Mouse (Mus musculus): ENCODE results near the gene Tbc1d22a. TPM values are rescaled to one million over a fixed set of nuclear protein-coding genes. Genes with fewer than 3 reads are reported as not detected.

Gene Tbc1d22a
- polyA plus RNA-seq, 1 experiment from 2014 or later = 12.5 TPM

- Histone ChIP-seq H3K4me2 (ENCODE audit: low read depth, low read length) (no peak overlapping the region), H3K27me3 (replicated peaks; ENCODE audit: control insufficient read depth, insufficient read depth, low read length) (no peaks in the 10 kb centered on the region), H3K9me3 (ENCODE audit: control insufficient read depth, low read length) (no peaks in the 10 kb centered on the region), H3K9ac (ENCODE audit: low read depth, low read length) (no peak overlapping the region), H3K36me3 (ENCODE audit: control insufficient read depth, insufficient read depth, low read length) (no peaks in the 10 kb centered on the region), H3K4me3 (ENCODE audit: low read length) (no peak overlapping the region), H3K4me1 (ENCODE audit: control insufficient read depth, insufficient read depth, low read length) (no peaks in the 10 kb centered on the region), H3K27ac (ENCODE audit: low read length) (no peak overlapping the region)
- no peak for ATAC-seq
- 67% methylated on average over 8 of the region's 8 CpGs for WGBS
These were observed 117.4 kb downstream of the Tbc1d22a start for GRCm38 (mm10) chr15:86331501-86332245.

DNA sequence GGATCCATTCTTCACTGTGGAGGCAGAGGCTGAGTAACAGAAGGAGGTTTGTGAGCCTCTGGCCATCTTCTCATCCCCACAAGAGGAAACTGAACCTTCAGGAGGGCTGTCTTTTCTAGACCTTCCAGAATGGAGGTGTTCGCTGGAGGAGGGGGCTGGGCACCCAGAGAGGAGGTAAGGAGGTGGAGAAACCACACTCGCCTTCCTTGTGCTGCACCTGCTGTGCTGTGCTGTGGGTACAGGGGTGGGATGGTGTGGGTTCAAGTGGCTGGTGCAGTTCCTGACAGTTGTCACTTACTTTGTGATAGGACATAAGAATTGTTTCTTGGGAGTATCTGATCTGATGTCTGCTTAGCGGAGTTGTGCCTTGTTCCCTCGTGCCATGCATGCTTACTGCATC is 118.9 kb downstream of the Tbc1d22a start:
- H3K4me3 ChIP-seq (ENCODE audit: low read length) = no peak overlapping the region
- no peak overlapping the region for H3K27ac ChIP-seq (ENCODE audit: low read length)
- no peak for ATAC-seq
- H3K27me3 ChIP-seq (replicated peaks; ENCODE audit: control insufficient read depth, insufficient read depth, low read length) = no peaks in the 10 kb centered on the region
- no peaks in the 10 kb centered on the region for H3K4me1 ChIP-seq (ENCODE audit: control insufficient read depth, insufficient read depth, low read length)
- H3K9me3 ChIP-seq (ENCODE audit: control insufficient read depth, low read length) = no peaks in the 10 kb centered on the region
- WGBS = 94% methylated on average over 4 of the region's 4 CpGs
- H3K9ac ChIP-seq (ENCODE audit: low read depth, low read length) = no peak overlapping the region
- H3K36me3 ChIP-seq (ENCODE audit: control insufficient read depth, insufficient read depth, low read length) = no peaks in the 10 kb centered on the region
- H3K4me2 ChIP-seq (ENCODE audit: low read depth, low read length) = no peak overlapping the region

GRCm38 (mm10) chr15:86333606-86334005 is 119.3 kb downstream of the Tbc1d22a start:
- no peak for ATAC-seq
- Histone ChIP-seq H3K27me3 (replicated peaks; ENCODE audit: control insufficient read depth, insufficient read depth, low read length) (no peaks in the 10 kb centered on the region), H3K4me1 (ENCODE audit: control insufficient read depth, insufficient read depth, low read length) (no peaks in the 10 kb centered on the region), H3K9me3 (ENCODE audit: control insufficient read depth, low read length) (no peaks in the 10 kb centered on the region), H3K9ac (ENCODE audit: low read depth, low read length) (no peak overlapping the region), H3K4me2 (ENCODE audit: low read depth, low read length) (no peak overlapping the region), H3K27ac (ENCODE audit: low read length) (no peak overlapping the region), H3K4me3 (ENCODE audit: low read length) (no peak overlapping the region), H3K36me3 (ENCODE audit: control insufficient read depth, insufficient read depth, low read length) (no peaks in the 10 kb centered on the region)
- 81% methylated on average over 2 of the region's 2 CpGs for WGBS

DNA sequence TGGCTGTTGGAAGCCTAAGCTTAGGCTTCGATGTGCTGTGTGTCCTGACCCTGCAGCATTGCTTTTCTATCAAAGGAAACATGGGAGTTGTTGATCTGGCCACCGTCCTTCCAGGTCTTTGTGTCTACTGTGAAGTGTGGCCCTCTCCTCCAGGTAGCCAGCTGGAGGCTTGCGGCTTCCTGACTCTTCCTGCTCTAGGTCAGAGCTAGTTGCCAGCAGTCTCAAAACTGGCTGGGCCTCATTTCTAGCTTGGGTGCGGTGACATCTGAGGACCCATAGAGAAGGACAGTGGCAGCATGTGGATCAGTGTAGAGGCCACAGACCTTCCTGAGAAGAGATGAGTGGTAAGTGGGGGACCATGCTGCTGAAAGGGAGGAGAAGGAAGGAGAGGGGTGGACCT is 120.0 kb downstream of the Tbc1d22a start:
- 91% methylated on average over 4 of the region's 4 CpGs for WGBS
- ATAC-seq = no peak
- H3K4me2 ChIP-seq (ENCODE audit: low read depth, low read length) = no peak overlapping the region
- no peak overlapping the region for H3K9ac ChIP-seq (ENCODE audit: low read depth, low read length)
- no peak overlapping the region for H3K27ac ChIP-seq (ENCODE audit: low read length)
- H3K4me1 ChIP-seq (ENCODE audit: control insufficient read depth, insufficient read depth, low read length) = no peaks in the 10 kb centered on the region
- no peaks in the 10 kb centered on the region for H3K36me3 ChIP-seq (ENCODE audit: control insufficient read depth, insufficient read depth, low read length)
- no peaks in the 10 kb centered on the region for H3K27me3 ChIP-seq (replicated peaks; ENCODE audit: control insufficient read depth, insufficient read depth, low read length)
- no peak overlapping the region for H3K4me3 ChIP-seq (ENCODE audit: low read length)
- H3K9me3 ChIP-seq (ENCODE audit: control insufficient read depth, low read length) = no peaks in the 10 kb centered on the region

DNA sequence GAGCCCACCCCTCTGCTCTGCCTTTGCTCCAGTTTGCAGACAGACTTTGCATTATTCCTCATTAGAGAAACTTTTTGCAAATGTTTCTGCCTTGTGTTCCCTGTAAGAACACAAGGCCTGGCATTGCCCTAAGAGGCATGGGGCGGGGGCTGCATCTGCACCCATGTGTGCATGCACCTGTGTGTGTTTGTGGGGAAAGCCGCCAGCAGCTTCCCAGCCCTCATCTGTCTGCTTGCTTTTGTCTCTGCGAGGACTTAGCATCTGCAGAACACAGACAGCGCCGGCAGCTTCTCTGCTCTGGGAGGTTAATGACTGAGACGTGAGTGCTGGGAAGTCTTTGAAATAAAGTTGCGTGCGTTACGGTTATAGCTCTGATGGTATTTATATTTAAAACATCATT is 120.5 kb downstream of the Tbc1d22a start:
- no peaks in the 10 kb centered on the region for H3K27me3 ChIP-seq (replicated peaks; ENCODE audit: control insufficient read depth, insufficient read depth, low read length)
- H3K36me3 ChIP-seq (ENCODE audit: control insufficient read depth, insufficient read depth, low read length) = no peaks in the 10 kb centered on the region
- no peak overlapping the region for H3K4me3 ChIP-seq (ENCODE audit: low read length)
- no peak overlapping the region for H3K4me2 ChIP-seq (ENCODE audit: low read depth, low read length)
- 78% methylated on average over 9 of the region's 9 CpGs for WGBS
- no peak for ATAC-seq
- no peaks in the 10 kb centered on the region for H3K9me3 ChIP-seq (ENCODE audit: control insufficient read depth, low read length)
- no peak overlapping the region for H3K9ac ChIP-seq (ENCODE audit: low read depth, low read length)
- H3K4me1 ChIP-seq (ENCODE audit: control insufficient read depth, insufficient read depth, low read length) = no peaks in the 10 kb centered on the region
- no peak overlapping the region for H3K27ac ChIP-seq (ENCODE audit: low read length)

- WGBS = 85% methylated on average over 1 of the region's 1 CpGs
These were observed 121.5 kb downstream of the Tbc1d22a start for GRCm38 (mm10) chr15:86335781-86336180.

DNA sequence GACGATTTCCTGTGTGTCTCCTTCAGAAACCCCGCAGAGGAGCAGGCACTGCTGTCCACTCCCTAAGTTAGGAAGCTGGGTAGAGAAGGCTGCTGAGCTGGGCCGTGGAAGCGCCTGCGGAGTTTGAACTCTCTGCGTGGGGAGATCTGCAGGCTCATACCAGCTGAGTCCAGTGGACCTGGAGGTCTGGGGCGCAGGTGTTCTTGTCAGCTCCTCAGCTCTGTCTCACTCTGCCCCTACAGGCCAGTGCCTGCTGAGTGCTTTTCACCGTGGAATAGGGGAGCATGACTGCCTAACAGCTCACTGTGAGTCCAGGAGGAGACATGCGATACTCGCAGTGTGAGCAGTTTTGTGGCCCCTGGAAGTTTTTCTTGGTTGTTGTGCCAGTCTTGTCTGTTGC is 123.5 kb downstream of the Tbc1d22a start:
- H3K27ac ChIP-seq (ENCODE audit: low read length) = no peak overlapping the region
- no peaks in the 10 kb centered on the region for H3K9me3 ChIP-seq (ENCODE audit: control insufficient read depth, low read length)
- no peak overlapping the region for H3K4me2 ChIP-seq (ENCODE audit: low read depth, low read length)
- H3K27me3 ChIP-seq (replicated peaks; ENCODE audit: control insufficient read depth, insufficient read depth, low read length) = no peaks in the 10 kb centered on the region
- no peaks in the 10 kb centered on the region for H3K36me3 ChIP-seq (ENCODE audit: control insufficient read depth, insufficient read depth, low read length)
- H3K4me3 ChIP-seq (ENCODE audit: low read length) = no peak overlapping the region
- ATAC-seq = no peak
- WGBS = 84% methylated on average over 10 of the region's 10 CpGs
- H3K4me1 ChIP-seq (ENCODE audit: control insufficient read depth, insufficient read depth, low read length) = no peaks in the 10 kb centered on the region
- H3K9ac ChIP-seq (ENCODE audit: low read depth, low read length) = no peak overlapping the region

More at GRCm38 (mm10) chr15:86335781-86336180, 121.5 kb downstream of the Tbc1d22a start:
- ATAC-seq = no peak
- Histone ChIP-seq H3K27ac (ENCODE audit: low read length) (no peak overlapping the region), H3K36me3 (ENCODE audit: control insufficient read depth, insufficient read depth, low read length) (no peaks in the 10 kb centered on the region), H3K9ac (ENCODE audit: low read depth, low read length) (no peak overlapping the region), H3K4me2 (ENCODE audit: low read depth, low read length) (no peak overlapping the region), H3K4me1 (ENCODE audit: control insufficient read depth, insufficient read depth, low read length) (no peaks in the 10 kb centered on the region), H3K4me3 (ENCODE audit: low read length) (no peak overlapping the region), H3K27me3 (replicated peaks; ENCODE audit: control insufficient read depth, insufficient read depth, low read length) (no peaks in the 10 kb centered on the region), H3K9me3 (ENCODE audit: control insufficient read depth, low read length) (no peaks in the 10 kb centered on the region)

- H3K27ac ChIP-seq (ENCODE audit: low read length) = no peak overlapping the region
- H3K4me1 ChIP-seq (ENCODE audit: control insufficient read depth, insufficient read depth, low read length) = peaks cover 7% of the 10 kb centered on the region; the same call in 1 of the 2 replicates
- H3K9me3 ChIP-seq (ENCODE audit: control insufficient read depth, low read length) = no peaks in the 10 kb centered on the region
- WGBS = 88% methylated on average over 2 of the region's 2 CpGs
- ATAC-seq = no peak
- no peak overlapping the region for H3K4me2 ChIP-seq (ENCODE audit: low read depth, low read length)
- H3K27me3 ChIP-seq (replicated peaks; ENCODE audit: control insufficient read depth, insufficient read depth, low read length) = no peaks in the 10 kb centered on the region
- H3K4me3 ChIP-seq (ENCODE audit: low read length) = no peak overlapping the region
- H3K36me3 ChIP-seq (ENCODE audit: control insufficient read depth, insufficient read depth, low read length) = no peaks in the 10 kb centered on the region
- H3K9ac ChIP-seq (ENCODE audit: low read depth, low read length) = no peak overlapping the region
These were observed 125.5 kb downstream of the Tbc1d22a start for GRCm38 (mm10) chr15:86339736-86340135.

DNA sequence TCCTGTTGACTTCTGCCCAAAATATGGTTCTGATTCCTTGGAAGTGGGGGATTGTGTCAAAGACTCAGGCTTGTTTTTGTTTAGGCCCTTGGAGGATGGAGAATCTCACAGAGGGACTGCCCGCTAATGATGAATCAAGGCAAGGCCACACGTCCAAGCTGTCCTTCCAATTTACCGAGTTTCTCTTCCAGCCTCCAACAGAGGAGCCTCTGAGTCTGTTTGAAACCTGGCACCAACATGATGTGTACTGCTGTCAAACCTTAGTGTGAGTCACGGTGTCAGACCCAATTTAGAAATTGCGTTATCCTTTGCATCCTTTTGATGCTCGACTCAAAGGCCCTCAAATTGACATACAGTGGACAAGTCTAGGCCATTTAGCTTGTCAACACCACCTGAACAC is 126.5 kb downstream of the Tbc1d22a start:
- 82% methylated on average over 6 of the region's 6 CpGs for WGBS
- no peaks in the 10 kb centered on the region for H3K36me3 ChIP-seq (ENCODE audit: control insufficient read depth, insufficient read depth, low read length)
- no peak overlapping the region for H3K27ac ChIP-seq (ENCODE audit: low read length)
- H3K4me2 ChIP-seq (ENCODE audit: low read depth, low read length) = no peak overlapping the region
- H3K9me3 ChIP-seq (ENCODE audit: control insufficient read depth, low read length) = no peaks in the 10 kb centered on the region
- ATAC-seq = no peak
- no peak overlapping the region for H3K9ac ChIP-seq (ENCODE audit: low read depth, low read length)
- H3K4me3 ChIP-seq (ENCODE audit: low read length) = no peak overlapping the region
- H3K27me3 ChIP-seq (replicated peaks; ENCODE audit: control insufficient read depth, insufficient read depth, low read length) = no peaks in the 10 kb centered on the region
- peaks cover 7% of the 10 kb centered on the region; the same call in 1 of the 2 replicates for H3K4me1 ChIP-seq (ENCODE audit: control insufficient read depth, insufficient read depth, low read length)
